Mouse (Mus musculus): ENCODE measurements around the gene Rars.
A peak's percentile ranks its signal among the peaks of the same experiment; 100 is the strongest.
"Not testable (repeated sequence)": the region's sequence is repeated elsewhere in the genome, so short reads cannot be mapped to it uniquely, and the experiment has no call there.

Gene Rars

DNA sequence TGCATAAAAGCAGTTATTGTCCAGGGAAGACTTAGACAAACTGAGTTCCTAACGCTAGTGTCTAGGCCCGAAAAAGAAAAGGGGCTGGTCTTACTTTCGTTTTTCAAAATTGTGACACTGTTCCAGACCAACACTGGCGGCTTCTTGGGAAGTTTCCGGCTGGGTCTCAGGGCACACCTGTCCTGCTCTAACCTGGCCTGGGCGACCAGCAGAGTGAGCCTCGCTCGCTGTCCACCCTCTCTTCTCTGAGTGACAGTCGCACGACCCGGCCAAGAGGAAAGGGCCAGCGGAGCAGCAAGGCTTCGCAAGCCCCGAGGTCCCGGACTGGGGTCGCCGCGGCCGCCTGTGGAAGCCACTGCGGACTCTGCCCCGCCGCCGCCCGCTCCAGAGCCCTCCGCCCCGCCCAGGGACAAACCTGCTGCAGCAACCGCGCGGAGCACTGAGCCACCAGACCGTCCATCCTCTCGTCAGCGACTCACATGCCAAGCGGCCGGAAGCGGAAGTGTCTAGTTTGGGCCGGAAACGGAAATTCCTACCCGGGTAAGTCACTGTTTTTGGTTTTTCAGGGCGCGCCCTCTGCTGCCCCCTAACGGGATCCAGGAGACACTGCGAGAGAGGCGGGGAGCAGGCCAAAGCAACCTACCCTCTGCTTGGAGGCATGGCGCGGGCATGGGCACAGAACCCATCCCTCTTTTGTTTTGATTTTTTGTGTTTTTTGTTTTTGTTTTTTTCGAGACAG is at the start of gene Rars:
Rars (minus strand) TSS at position 485 of the 739 bp plus-strand sequence.
- DNase-seq (ENCODE audit: low spot score) = peak; percentile 71

DNA sequence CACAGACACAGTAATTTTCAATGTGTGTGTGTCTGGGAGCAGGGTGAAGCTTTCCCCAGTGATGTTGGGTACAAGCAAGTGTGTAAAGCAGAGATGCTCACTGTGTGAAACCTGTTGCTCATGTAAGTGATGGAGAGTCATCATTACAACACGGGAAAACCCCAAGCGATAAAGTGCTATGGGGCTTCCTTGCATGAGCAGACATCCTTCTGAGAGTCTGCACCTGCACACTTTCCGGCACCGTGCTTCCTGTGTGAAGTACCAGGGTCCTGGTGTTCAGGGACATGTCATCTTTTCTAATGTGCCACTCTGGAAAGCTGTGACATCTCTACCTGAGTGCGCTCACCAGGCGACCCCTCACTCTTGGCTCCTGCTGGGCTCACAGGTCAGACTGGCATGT is 48.5 kb upstream of the Rars start:
- no peak for DNase-seq (ENCODE audit: low spot score)

DNA sequence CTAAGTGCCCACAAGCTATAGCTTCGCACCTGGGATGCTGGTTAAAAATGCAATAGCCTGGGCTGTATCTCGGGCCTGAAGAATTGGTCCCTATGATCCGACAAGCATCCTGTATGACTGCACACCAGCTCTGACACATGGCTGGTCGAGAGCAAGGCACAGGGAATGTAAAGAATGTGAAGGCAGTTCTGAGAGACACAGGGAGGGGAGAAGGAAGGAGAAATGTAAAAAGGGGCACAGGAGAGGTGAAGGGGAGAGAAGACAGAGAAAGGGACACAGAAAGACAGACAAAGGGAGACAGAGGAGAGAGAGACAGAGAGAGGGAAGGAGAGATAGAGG is 44.2 kb upstream of the Rars start:
- DNase-seq (ENCODE audit: low spot score) = no peak

- no peak for DNase-seq (ENCODE audit: low spot score)
Measured at GRCm38 (mm10) chr11:35877651-35878558, 43.6 kb upstream of the Rars start.

DNA sequence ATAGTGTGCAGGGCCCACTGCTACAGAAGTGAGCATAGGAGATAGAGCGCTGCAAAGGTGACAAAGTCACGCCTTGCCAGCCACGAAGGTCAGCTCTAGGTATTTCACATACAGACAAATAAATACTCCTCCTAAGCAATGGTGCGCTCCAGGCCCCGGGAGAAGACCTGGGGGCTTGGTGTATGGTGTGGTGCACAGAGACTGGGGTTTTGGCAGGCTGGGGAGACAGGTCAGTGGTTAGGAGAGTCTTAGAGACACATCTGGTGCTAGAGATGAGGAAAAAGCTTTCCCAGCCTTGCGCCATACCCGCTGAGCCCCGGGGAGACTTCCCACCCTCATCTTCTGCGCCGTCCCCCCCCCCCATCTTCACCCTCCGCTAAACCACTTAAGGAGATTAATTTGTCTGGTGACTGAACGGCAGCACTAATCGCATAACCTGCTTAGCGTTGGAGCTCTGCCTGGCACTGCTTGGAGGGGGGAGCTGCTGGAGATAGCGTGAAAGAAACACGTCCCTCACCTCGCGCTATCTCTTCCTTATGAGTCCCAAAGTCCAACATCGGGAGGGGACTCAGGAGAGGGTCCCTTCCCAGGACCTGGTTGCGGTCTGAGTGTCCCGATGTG is 39.4 kb upstream of the Rars start:
- DNase-seq (ENCODE audit: low spot score) = no peak

GRCm38 (mm10) chr11:35870961-35871360 is 36.7 kb upstream of the Rars start:
- no peak for DNase-seq (ENCODE audit: low spot score)

DNA sequence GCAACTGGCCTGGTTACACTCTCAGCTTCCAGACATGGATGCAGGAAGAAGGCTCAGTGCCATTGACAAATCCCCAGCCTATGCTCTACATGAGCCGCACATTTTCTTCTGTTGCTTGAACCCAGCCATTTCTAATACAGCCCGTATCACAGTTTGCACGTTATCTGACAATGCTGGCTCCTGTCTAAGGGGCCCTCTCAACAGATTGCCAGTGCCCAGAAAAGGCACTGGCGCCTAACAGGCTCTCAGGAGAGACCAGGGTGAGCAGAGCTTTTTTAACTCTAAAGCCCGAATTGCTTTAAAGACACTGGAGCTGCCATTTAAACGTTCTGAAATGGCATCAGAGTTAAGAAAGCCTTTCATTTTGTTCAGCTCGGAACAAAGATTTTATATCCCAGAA is 31.8 kb upstream of the Rars start:
- no peak for DNase-seq (ENCODE audit: low spot score)

GRCm38 (mm10) chr11:35864981-35865604 is 30.8 kb upstream of the Rars start:
- no peak for DNase-seq (ENCODE audit: low spot score)

DNA sequence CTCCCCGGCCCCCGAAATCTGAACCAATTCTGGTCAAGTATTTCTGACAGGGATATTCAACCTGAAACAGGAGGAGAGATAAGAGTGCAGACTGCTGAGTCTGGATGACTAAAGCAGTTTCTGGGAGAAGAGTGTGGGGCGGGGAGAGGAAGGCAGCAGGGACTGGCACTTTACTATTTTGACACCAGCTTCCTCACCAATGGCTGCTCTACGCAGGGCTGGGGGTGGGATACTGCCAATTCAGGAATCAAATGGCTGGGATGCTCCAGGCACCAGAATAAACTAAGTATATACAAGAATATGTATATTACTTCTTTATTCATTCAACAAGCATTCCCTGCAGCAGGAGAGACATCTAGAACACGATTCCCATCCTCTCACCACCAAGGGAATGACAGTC is 29.3 kb upstream of the Rars start:
- no peak for DNase-seq (ENCODE audit: low spot score)

- DNase-seq (ENCODE audit: low spot score) = no peak
Measured at GRCm38 (mm10) chr11:35857395-35858067, 23.2 kb upstream of the Rars start.

GRCm38 (mm10) chr11:35856359-35857040 is 22.2 kb upstream of the Rars start:
- no peak for DNase-seq (ENCODE audit: low spot score)

DNA sequence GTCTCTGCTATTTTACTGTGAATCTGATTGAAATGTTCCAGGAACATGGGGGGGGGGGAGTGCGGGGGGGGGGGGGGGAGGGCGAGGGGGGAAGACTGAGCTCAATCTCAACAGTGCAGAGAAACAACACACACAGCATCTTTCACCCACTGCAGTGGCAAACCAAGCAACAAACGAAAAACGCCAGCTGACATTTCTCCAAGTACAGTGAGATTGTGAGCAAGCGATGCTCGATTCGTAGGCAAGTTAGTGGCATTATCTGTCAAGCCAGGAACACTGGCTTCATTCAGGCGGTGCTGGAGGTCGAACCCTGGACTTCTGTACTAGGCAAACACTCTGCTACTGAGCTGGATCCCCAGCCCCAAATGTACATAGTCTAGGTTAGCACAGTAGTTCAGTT is 21.3 kb upstream of the Rars start:
- no peak for DNase-seq (ENCODE audit: low spot score)

DNA sequence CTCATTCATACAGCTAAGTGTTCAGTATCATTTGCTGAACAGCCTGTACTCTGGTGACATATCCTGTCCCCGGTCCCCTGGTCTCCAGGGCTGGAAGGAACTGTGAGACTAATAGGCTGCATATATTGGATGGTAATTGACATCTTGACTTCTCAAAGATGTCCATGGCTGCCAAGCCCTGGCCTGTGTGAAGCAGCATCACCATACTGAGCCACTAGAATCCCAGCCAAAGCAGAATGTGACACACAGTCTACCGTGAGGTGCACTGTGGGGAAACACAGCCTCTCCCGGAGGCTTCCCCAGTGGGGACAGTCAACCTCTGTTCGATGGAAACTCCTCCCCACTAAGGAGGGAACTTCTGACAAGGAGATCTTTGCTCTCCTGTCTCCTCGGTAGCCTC is 20.6 kb upstream of the Rars start:
- DNase-seq (ENCODE audit: low spot score) = no peak

GRCm38 (mm10) chr11:35853651-35854050 is 19.3 kb upstream of the Rars start:
- no peak for DNase-seq (ENCODE audit: low spot score)

- DNase-seq (ENCODE audit: low spot score) = no peak
Measured at GRCm38 (mm10) chr11:35852731-35853130, 18.4 kb upstream of the Rars start.

DNA sequence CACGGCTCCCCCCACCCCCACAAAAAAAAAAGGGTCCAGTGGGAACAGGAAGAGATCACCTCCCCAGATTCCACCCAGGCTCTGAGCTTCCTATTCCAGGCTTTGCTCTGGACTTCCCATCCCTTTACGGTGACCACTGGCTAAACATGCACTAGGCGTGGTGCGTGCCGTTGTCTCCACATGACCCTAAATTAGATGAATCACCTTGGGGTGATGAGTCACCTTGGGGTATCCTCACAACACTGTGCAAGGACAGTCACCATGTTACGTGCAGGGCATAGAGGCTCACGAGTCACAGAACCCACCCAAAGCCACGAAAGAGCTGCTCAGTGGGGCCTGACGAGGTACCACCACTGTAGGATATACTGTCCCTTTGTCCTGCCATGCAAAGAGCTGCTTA is 10.0 kb upstream of the Rars start:
- DNase-seq (ENCODE audit: low spot score) = no peak

- not testable (repeated sequence) for DNase-seq (ENCODE audit: low spot score)
Measured at GRCm38 (mm10) chr11:35842560-35842959, 8.3 kb upstream of the Rars start.

- DNase-seq (ENCODE audit: low spot score) = no peak
Measured at GRCm38 (mm10) chr11:35841738-35842325, 7.5 kb upstream of the Rars start.

DNA sequence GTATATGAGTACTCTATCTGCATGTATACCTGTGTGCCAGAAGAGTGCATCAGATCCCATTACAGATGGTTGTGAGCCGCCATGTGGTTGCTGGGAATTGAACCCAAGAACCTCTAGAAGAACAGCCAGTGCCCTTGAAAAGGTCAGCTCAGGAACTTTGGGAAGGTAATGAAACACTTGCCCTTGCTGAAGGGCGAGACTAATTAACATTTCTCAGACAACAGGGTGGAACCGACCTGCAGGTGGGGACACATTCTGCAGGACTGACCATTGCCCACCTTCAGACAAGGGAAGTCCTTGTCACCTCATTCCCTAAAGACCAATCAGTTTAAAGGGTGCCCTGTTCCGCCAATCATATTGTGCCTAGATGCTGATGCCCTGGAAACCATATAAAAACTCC is 6.5 kb upstream of the Rars start:
- not testable (repeated sequence) for DNase-seq (ENCODE audit: low spot score)

DNA sequence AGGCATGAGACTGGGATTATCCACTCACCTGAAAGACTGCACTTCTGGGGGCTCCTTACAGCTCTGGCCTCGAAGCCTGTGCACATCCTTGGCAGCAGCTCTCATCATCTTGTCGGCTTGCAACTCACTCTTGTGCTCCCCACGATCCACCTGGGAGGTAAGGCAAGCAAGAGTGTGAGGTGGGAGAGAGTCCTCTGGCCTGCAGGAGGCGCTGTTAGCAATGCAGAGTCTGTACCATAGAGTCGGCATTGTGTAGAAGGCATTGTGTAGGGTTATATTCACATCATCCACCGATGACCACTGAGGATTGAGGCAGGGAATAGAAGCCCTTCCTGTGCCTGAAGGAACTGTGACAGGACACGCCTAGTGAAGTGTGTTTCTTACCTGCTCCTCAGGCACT is 6.0 kb upstream of the Rars start:
- DNase-seq (ENCODE audit: low spot score) = no peak

Data from urinary bladder, postnatal 10 days (tissue).